Mouse (Mus musculus) megakaryocyte, embryonic 14.5 days (primary cell): ENCODE results near the gene Sh3pxd2a.

ENCODE experiments used
- FLI1 ChIP-seq: IDR thresholded peaks from 2 replicates; pipeline ENCODE4 v1.6.1; 2012; ENCODE audit warnings: low read length, inconsistent platforms, mixed read lengths
- GATA1 ChIP-seq: IDR thresholded peaks from 3 replicates; pipeline ENCODE4 v1.6.1; 2012; ENCODE audit warnings: mixed read lengths, low read length, inconsistent platforms, borderline replicate concordance

DNA sequence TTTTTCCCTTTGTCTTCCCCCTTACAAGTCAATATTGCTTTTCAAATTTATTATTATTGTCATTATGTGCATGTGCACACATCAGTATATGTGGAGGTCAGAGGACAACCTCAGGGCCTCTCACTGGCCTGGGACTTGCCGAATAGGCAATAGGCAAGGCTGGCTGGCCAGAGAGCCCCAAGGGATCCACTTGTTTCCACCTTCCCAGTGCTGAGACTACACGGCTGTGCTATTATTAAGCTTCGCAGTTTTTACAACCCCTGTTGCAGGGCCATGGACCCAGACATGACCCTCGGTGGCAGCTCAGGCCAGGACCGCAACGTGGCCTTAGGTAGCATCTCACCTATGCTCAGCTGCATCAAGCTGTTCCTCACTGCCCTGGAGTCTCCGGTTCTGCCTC, 251.8 kb downstream of the Sh3pxd2a start:
- TF ChIP-seq GATA1 (no peak), FLI1 (no peak)
